ENCODE assay signal across 12 mouse cellular contexts in genomic region chr8:11382933-11383332, GRCm38 (mm10).
A peak's percentile ranks its signal among the peaks of the same experiment; 100 is the strongest.
DNase-seq lines count a peak whose midpoint lies in the region; ATAC-seq and TF ChIP-seq lines count a peak whose summit lies in the region.
"Had no signal": no experiment of that assay in that cellular context is flagged by ENCODE, and none has a peak within 500 bp of the region (broad histone marks: within the 10 kb centered on the region; RNA-seq: fewer than 3 reads in every experiment).

No protein-coding gene starts in this region.

- H3K9me3 ChIP-seq in heart, embryonic 16.5 days (replicated peaks; ENCODE audit: control insufficient read depth, low read length) = no peaks in the 10 kb centered on the region
- H3K9me3 ChIP-seq: forebrain, embryonic 15.5 days; G1E; neural tube, embryonic 12.5 days had no signal

- TF ChIP-seq CTCF in kidney, adult 2 months (conservative IDR thresholded peaks at IDR 0.05; ENCODE audit: insufficient read depth, insufficient read length, low read depth, low read length) = no peak
- TF ChIP-seq CTCF in testis, adult 2 months (IDR thresholded peaks at IDR 0.05; ENCODE audit: control insufficient read depth, insufficient read depth, insufficient replicate concordance, low read depth, low read length) = no peak

- no peak for TF ChIP-seq POLR2A in kidney, adult 2 months (IDR thresholded peaks at IDR 0.05; ENCODE audit: low read depth, low read length)
- TF ChIP-seq POLR2A in testis, adult 2 months (IDR thresholded peaks at IDR 0.05; ENCODE audit: control insufficient read depth, low read depth, low read length) = no peak

- no peak for ATAC-seq in heart, embryonic 16.5 days (replicated peaks; ENCODE audit: extremely low read depth, insufficient read depth, low FRiP score)

- 57% methylated on average over 3 of the region's 3 CpGs for WGBS in kidney, adult 2 months
- 22% methylated on average over 3 of the region's 3 CpGs for WGBS in heart, embryonic 16.5 days

- 0 out of 2 replicates have a peak overlapping the region, but pooled peaks have one; percentile 24 for H3K27ac ChIP-seq in kidney, adult 2 months (ENCODE audit: insufficient read depth, low read depth, low read length)
- peak overlapping the region; percentile 46; the same call in 1 of the 2 replicates for H3K27ac ChIP-seq in testis, adult 2 months (ENCODE audit: control insufficient read depth, insufficient read depth, low read depth, low read length)
- peak overlapping the region; percentile 79 for H3K27ac ChIP-seq in heart, embryonic 16.5 days (ENCODE audit: low read length)
- H3K27ac ChIP-seq: forebrain, embryonic 15.5 days; neural tube, embryonic 12.5 days had no signal

- peaks cover 5% of the 10 kb centered on the region; the same call in 1 of the 2 replicates for H3K4me1 ChIP-seq in kidney, adult 2 months (ENCODE audit: control insufficient read depth, insufficient read depth, low read length)
- peaks cover 3% of the 10 kb centered on the region for H3K4me1 ChIP-seq in testis, adult 2 months (ENCODE audit: control insufficient read depth, insufficient read depth, low read length)
- peaks cover 55% of the 10 kb centered on the region for H3K4me1 ChIP-seq in heart, embryonic 16.5 days (ENCODE audit: control insufficient read depth, insufficient read depth, low read length)

- peak; percentile 49 for DNase-seq in kidney, adult 2 months
- DNase-seq in kidney, postnatal 4 days = no peak
- DNase-seq in testis, postnatal 10 days (ENCODE audit: low spot score) = no peak
- no peak for DNase-seq in adrenal gland, adult 2 months
- DNase-seq in thymus, postnatal 36 days = no peak
- DNase-seq: kidney, adult 18-20 months; thymus, postnatal 4 days had no signal

- H3K4me2 ChIP-seq in heart, embryonic 16.5 days (ENCODE audit: low read depth, low read length) = no peak overlapping the region
- H3K4me2 ChIP-seq: forebrain, embryonic 15.5 days; neural tube, embryonic 12.5 days had no signal

- no peak overlapping the region for H3K4me3 ChIP-seq in kidney, adult 2 months (ENCODE audit: insufficient read depth, low read depth, low read length)
- H3K4me3 ChIP-seq in testis, adult 2 months (ENCODE audit: control insufficient read depth, low read depth, low read length) = no peak overlapping the region
- no peak overlapping the region for H3K4me3 ChIP-seq in heart, embryonic 16.5 days (ENCODE audit: low read length)
- H3K4me3 ChIP-seq: forebrain, embryonic 15.5 days; neural tube, embryonic 12.5 days had no signal

- H3K36me3 ChIP-seq in kidney, adult 2 months (ENCODE audit: control insufficient read depth, insufficient read depth, low read length) = no peaks in the 10 kb centered on the region
- H3K36me3 ChIP-seq in testis, adult 2 months (ENCODE audit: control insufficient read depth, insufficient read depth, low read length) = no peaks in the 10 kb centered on the region
- H3K36me3 ChIP-seq in heart, embryonic 16.5 days (ENCODE audit: control insufficient read depth, insufficient read depth) = no peaks in the 10 kb centered on the region
- H3K36me3 ChIP-seq: forebrain, embryonic 15.5 days; G1E; neural tube, embryonic 12.5 days had no signal

- H3K9ac ChIP-seq in heart, embryonic 16.5 days (ENCODE audit: low read length) = no peak overlapping the region
- H3K9ac ChIP-seq: forebrain, embryonic 15.5 days; neural tube, embryonic 12.5 days had no signal

- H3K27me3 ChIP-seq in kidney, adult 2 months (replicated peaks; ENCODE audit: control insufficient read depth, insufficient read depth, low read length) = no peaks in the 10 kb centered on the region
- H3K27me3 ChIP-seq in testis, adult 2 months (ENCODE audit: control insufficient read depth, insufficient read depth, low read length) = no peaks in the 10 kb centered on the region
- no peaks in the 10 kb centered on the region for H3K27me3 ChIP-seq in heart, embryonic 16.5 days (ENCODE audit: control insufficient read depth, insufficient read depth, low read length)
- H3K27me3 ChIP-seq: forebrain, embryonic 15.5 days; neural tube, embryonic 12.5 days had no signal

Comparison
In these comparisons a context has a peak if more than half of its experiments do, and no peak if none do; other contexts are left out.
1. H3K27ac ChIP-seq: peak in every context shown above with its lines; median percentile 79 in heart, embryonic 16.5 days; 46 in testis, adult 2 months; 24 in kidney, adult 2 months.